Mouse (Mus musculus): ENCODE data around the gene Mfsd11. TPM values are rescaled to one million over a fixed set of nuclear protein-coding genes. Genes with fewer than 3 reads are reported as not detected.
A peak's percentile ranks its signal among the peaks of the same experiment; 100 is the strongest.
"Not testable (repeated sequence)": the region's sequence is repeated elsewhere in the genome, so short reads cannot be mapped to it uniquely, and the experiment has no call there.

Mfsd11 gene
- polyA plus RNA-seq, 1 experiment from 2014 or later: 39.0 TPM

GRCm38 (mm10) chr11:116818722-116819121 lies 33.5 kb upstream of the Mfsd11 start:
- WGBS: 46% methylated on average over 8 of the region's 8 CpGs
- Histone ChIP-seq H3K9me3 (replicated peaks; ENCODE audit: control insufficient read depth, low read length) (no peaks in the 10 kb centered on the region), H3K36me3 (ENCODE audit: control insufficient read depth, insufficient read depth) (no peaks in the 10 kb centered on the region), H3K4me1 (ENCODE audit: control insufficient read depth, insufficient read depth, low read length) (peaks cover 58% of the 10 kb centered on the region), H3K27ac (ENCODE audit: low read length) (no peak overlapping the region), H3K27me3 (ENCODE audit: control insufficient read depth, insufficient read depth, low read length) (no peaks in the 10 kb centered on the region), H3K4me2 (ENCODE audit: low read depth, low read length) (no peak overlapping the region), H3K4me3 (ENCODE audit: low read length) (no peak overlapping the region), H3K9ac (ENCODE audit: low read length) (no peak overlapping the region)
- ATAC-seq (replicated peaks; ENCODE audit: extremely low read depth, insufficient read depth, low FRiP score): no peak

- H3K36me3 ChIP-seq (ENCODE audit: control insufficient read depth, insufficient read depth): no peaks in the 10 kb centered on the region
- no peaks in the 10 kb centered on the region for H3K9me3 ChIP-seq (replicated peaks; ENCODE audit: control insufficient read depth, low read length)
- H3K4me1 ChIP-seq (ENCODE audit: control insufficient read depth, insufficient read depth, low read length): peaks cover 45% of the 10 kb centered on the region
- H3K4me3 ChIP-seq (ENCODE audit: low read length): no peak overlapping the region
- no peak overlapping the region for H3K9ac ChIP-seq (ENCODE audit: low read length)
- no peak for ATAC-seq (replicated peaks; ENCODE audit: extremely low read depth, insufficient read depth, low FRiP score)
- WGBS: 70% methylated on average over 5 of the region's 5 CpGs
- H3K4me2 ChIP-seq (ENCODE audit: low read depth, low read length): no peak overlapping the region
- H3K27me3 ChIP-seq (ENCODE audit: control insufficient read depth, insufficient read depth, low read length): no peaks in the 10 kb centered on the region
- H3K27ac ChIP-seq (ENCODE audit: low read length): peak overlapping the region; percentile 84
Measured at GRCm38 (mm10) chr11:116819932-116820593, 32.2 kb upstream of the Mfsd11 start.

- no peak overlapping the region for H3K4me3 ChIP-seq (ENCODE audit: low read length)
- H3K27ac ChIP-seq (ENCODE audit: low read length): peak overlapping the region; percentile 84
- peak; percentile 76 for ATAC-seq (replicated peaks; ENCODE audit: extremely low read depth, insufficient read depth, low FRiP score)
- peak overlapping the region; percentile 4 for H3K4me2 ChIP-seq (ENCODE audit: low read depth, low read length)
- H3K36me3 ChIP-seq (ENCODE audit: control insufficient read depth, insufficient read depth): no peaks in the 10 kb centered on the region
- 22% methylated on average over 13 of the region's 13 CpGs for WGBS
- peaks cover 41% of the 10 kb centered on the region for H3K4me1 ChIP-seq (ENCODE audit: control insufficient read depth, insufficient read depth, low read length)
- H3K9ac ChIP-seq (ENCODE audit: low read length): peak overlapping the region; percentile 42
- no peaks in the 10 kb centered on the region for H3K9me3 ChIP-seq (replicated peaks; ENCODE audit: control insufficient read depth, low read length)
- no peaks in the 10 kb centered on the region for H3K27me3 ChIP-seq (ENCODE audit: control insufficient read depth, insufficient read depth, low read length)
Measured at GRCm38 (mm10) chr11:116821057-116821940, 30.9 kb upstream of the Mfsd11 start.

GRCm38 (mm10) chr11:116822215-116822614 lies 30.0 kb upstream of the Mfsd11 start:
- no peak overlapping the region for H3K4me3 ChIP-seq (ENCODE audit: low read length)
- H3K4me1 ChIP-seq (ENCODE audit: control insufficient read depth, insufficient read depth, low read length): peaks cover 42% of the 10 kb centered on the region
- H3K27me3 ChIP-seq (ENCODE audit: control insufficient read depth, insufficient read depth, low read length): no peaks in the 10 kb centered on the region
- H3K36me3 ChIP-seq (ENCODE audit: control insufficient read depth, insufficient read depth): no peaks in the 10 kb centered on the region
- H3K27ac ChIP-seq (ENCODE audit: low read length): peak overlapping the region; percentile 58
- peak overlapping the region; percentile 27 for H3K9ac ChIP-seq (ENCODE audit: low read length)
- peak overlapping the region; percentile 4 for H3K4me2 ChIP-seq (ENCODE audit: low read depth, low read length)
- WGBS: 55% methylated on average over 10 of the region's 10 CpGs
- no peak for ATAC-seq (replicated peaks; ENCODE audit: extremely low read depth, insufficient read depth, low FRiP score)
- H3K9me3 ChIP-seq (replicated peaks; ENCODE audit: control insufficient read depth, low read length): no peaks in the 10 kb centered on the region

- Histone ChIP-seq H3K9me3 (replicated peaks; ENCODE audit: control insufficient read depth, low read length) (no peaks in the 10 kb centered on the region), H3K4me1 (ENCODE audit: control insufficient read depth, insufficient read depth, low read length) (peaks cover 42% of the 10 kb centered on the region), H3K4me2 (ENCODE audit: low read depth, low read length) (peak overlapping the region; percentile 4; the same call in 1 of the 2 replicates), H3K9ac (ENCODE audit: low read length) (peak overlapping the region; percentile 27; the same call in 1 of the 2 replicates), H3K27me3 (ENCODE audit: control insufficient read depth, insufficient read depth, low read length) (no peaks in the 10 kb centered on the region), H3K4me3 (ENCODE audit: low read length) (no peak overlapping the region), H3K27ac (ENCODE audit: low read length) (peak overlapping the region; percentile 58), H3K36me3 (ENCODE audit: control insufficient read depth, insufficient read depth) (no peaks in the 10 kb centered on the region)
- ATAC-seq (replicated peaks; ENCODE audit: extremely low read depth, insufficient read depth, low FRiP score): no peak
- 82% methylated on average over 10 of the region's 10 CpGs for WGBS
Measured at GRCm38 (mm10) chr11:116822626-116823025, 29.6 kb upstream of the Mfsd11 start.

GRCm38 (mm10) chr11:116823255-116823654 lies 29.0 kb upstream of the Mfsd11 start:
- Histone ChIP-seq H3K9me3 (replicated peaks; ENCODE audit: control insufficient read depth, low read length) (no peaks in the 10 kb centered on the region), H3K4me2 (ENCODE audit: low read depth, low read length) (no peak overlapping the region), H3K27ac (ENCODE audit: low read length) (no peak overlapping the region), H3K27me3 (ENCODE audit: control insufficient read depth, insufficient read depth, low read length) (no peaks in the 10 kb centered on the region), H3K36me3 (ENCODE audit: control insufficient read depth, insufficient read depth) (no peaks in the 10 kb centered on the region), H3K4me1 (ENCODE audit: control insufficient read depth, insufficient read depth, low read length) (peaks cover 45% of the 10 kb centered on the region), H3K9ac (ENCODE audit: low read length) (no peak overlapping the region), H3K4me3 (ENCODE audit: low read length) (no peak overlapping the region)
- no peak for ATAC-seq (replicated peaks; ENCODE audit: extremely low read depth, insufficient read depth, low FRiP score)
- WGBS: 87% methylated on average over 2 of the region's 2 CpGs

GRCm38 (mm10) chr11:116823885-116824284 lies 28.4 kb upstream of the Mfsd11 start:
- WGBS: 95% methylated on average over 10 of the region's 10 CpGs
- ATAC-seq (replicated peaks; ENCODE audit: extremely low read depth, insufficient read depth, low FRiP score); H3K9ac ChIP-seq (ENCODE audit: low read length); H3K36me3 ChIP-seq (ENCODE audit: control insufficient read depth, insufficient read depth); H3K27ac ChIP-seq (ENCODE audit: low read length); H3K27me3 ChIP-seq (ENCODE audit: control insufficient read depth, insufficient read depth, low read length); H3K4me2 ChIP-seq (ENCODE audit: low read depth, low read length); H3K4me3 ChIP-seq (ENCODE audit: low read length); H3K9me3 ChIP-seq (replicated peaks; ENCODE audit: control insufficient read depth, low read length): not testable (repeated sequence)
- peaks cover 46% of the 10 kb centered on the region for H3K4me1 ChIP-seq (ENCODE audit: control insufficient read depth, insufficient read depth, low read length)

GRCm38 (mm10) chr11:116825230-116825629 lies 27.0 kb upstream of the Mfsd11 start:
- 60% methylated on average over 5 of the region's 5 CpGs for WGBS
- peak overlapping the region; percentile 10; the same call in 1 of the 2 replicates for H3K4me2 ChIP-seq (ENCODE audit: low read depth, low read length)
- H3K4me1 ChIP-seq (ENCODE audit: control insufficient read depth, insufficient read depth, low read length): peaks cover 34% of the 10 kb centered on the region
- H3K27me3 ChIP-seq (ENCODE audit: control insufficient read depth, insufficient read depth, low read length): no peaks in the 10 kb centered on the region
- H3K27ac ChIP-seq (ENCODE audit: low read length): no peak overlapping the region
- H3K36me3 ChIP-seq (ENCODE audit: control insufficient read depth, insufficient read depth): no peaks in the 10 kb centered on the region
- no peak for ATAC-seq (replicated peaks; ENCODE audit: extremely low read depth, insufficient read depth, low FRiP score)
- H3K4me3 ChIP-seq (ENCODE audit: low read length): no peak overlapping the region
- no peaks in the 10 kb centered on the region for H3K9me3 ChIP-seq (replicated peaks; ENCODE audit: control insufficient read depth, low read length)
- no peak overlapping the region for H3K9ac ChIP-seq (ENCODE audit: low read length)

All from heart, embryonic 16.5 days (tissue).